Mouse (Mus musculus): Measurements from ENCODE around the gene Eif3g. TPM values are rescaled to one million over a fixed set of nuclear protein-coding genes. Genes with fewer than 3 reads are reported as not detected.

The Eif3g gene
- polyA plus RNA-seq, 1 experiment from 2014 or later, result 234 TPM

GRCm38 (mm10) chr9:20894629-20895028 is 3.8 kb downstream of the Eif3g start:
- no peak overlapping the region for H3K4me2 ChIP-seq (ENCODE audit: low read length)
- H3K27me3 ChIP-seq (ENCODE audit: insufficient read depth, low read length), result no peaks in the 10 kb centered on the region
- no peak for TF ChIP-seq CTCF (IDR thresholded peaks at IDR 0.05; ENCODE audit: low read depth)
- H3K9ac ChIP-seq (ENCODE audit: low read depth, low read length), result no peak overlapping the region
- WGBS, result 90% methylated on average over 15 of the region's 15 CpGs
- H3K9me3 ChIP-seq (replicated peaks; ENCODE audit: low read length), result no peaks in the 10 kb centered on the region
- peaks cover 60% of the 10 kb centered on the region for H3K36me3 ChIP-seq (ENCODE audit: insufficient read depth, low read length)
- H3K27ac ChIP-seq, result no peak overlapping the region
- no peak overlapping the region for H3K4me3 ChIP-seq (replicated peaks; ENCODE audit: low read depth, low read length)
- DNase-seq (ENCODE audit: low spot score) (no peak), ATAC-seq (replicated peaks; ENCODE audit: low FRiP score, low read depth) (no peak)
- peaks cover 8% of the 10 kb centered on the region for H3K4me1 ChIP-seq (replicated peaks; ENCODE audit: insufficient read depth, low read length)

GRCm38 (mm10) chr9:20893590-20894343 is 4.7 kb downstream of the Eif3g start:
- no peaks in the 10 kb centered on the region for H3K27me3 ChIP-seq (ENCODE audit: insufficient read depth, low read length)
- peaks cover 8% of the 10 kb centered on the region for H3K4me1 ChIP-seq (replicated peaks; ENCODE audit: insufficient read depth, low read length)
- TF ChIP-seq CTCF (IDR thresholded peaks at IDR 0.05; ENCODE audit: low read depth), result no peak
- H3K9ac ChIP-seq (ENCODE audit: low read depth, low read length), result no peak overlapping the region
- DNase-seq (ENCODE audit: low spot score) (no peak), ATAC-seq (replicated peaks; ENCODE audit: low FRiP score, low read depth) (no peak)
- H3K36me3 ChIP-seq (ENCODE audit: insufficient read depth, low read length), result peaks cover 63% of the 10 kb centered on the region
- WGBS, result 83% methylated on average over 13 of the region's 13 CpGs
- no peaks in the 10 kb centered on the region for H3K9me3 ChIP-seq (replicated peaks; ENCODE audit: low read length)
- no peak overlapping the region for H3K4me2 ChIP-seq (ENCODE audit: low read length)
- no peak overlapping the region for H3K27ac ChIP-seq
- no peak overlapping the region for H3K4me3 ChIP-seq (replicated peaks; ENCODE audit: low read depth, low read length)

- DNase-seq (ENCODE audit: low spot score) (no peak), ATAC-seq (replicated peaks; ENCODE audit: low FRiP score, low read depth) (no peak)
- H3K4me1 ChIP-seq (replicated peaks; ENCODE audit: insufficient read depth, low read length), result peaks cover 8% of the 10 kb centered on the region
- peaks cover 63% of the 10 kb centered on the region for H3K36me3 ChIP-seq (ENCODE audit: insufficient read depth, low read length)
- H3K9ac ChIP-seq (ENCODE audit: low read depth, low read length), result no peak overlapping the region
- no peak overlapping the region for H3K27ac ChIP-seq
- H3K4me3 ChIP-seq (replicated peaks; ENCODE audit: low read depth, low read length), result no peak overlapping the region
- no peak for TF ChIP-seq CTCF (IDR thresholded peaks at IDR 0.05; ENCODE audit: low read depth)
- 68% methylated on average over 5 of the region's 5 CpGs for WGBS
- no peaks in the 10 kb centered on the region for H3K9me3 ChIP-seq (replicated peaks; ENCODE audit: low read length)
- H3K4me2 ChIP-seq (ENCODE audit: low read length), result no peak overlapping the region
- H3K27me3 ChIP-seq (ENCODE audit: insufficient read depth, low read length), result no peaks in the 10 kb centered on the region
These were observed 5.4 kb downstream of the Eif3g start for GRCm38 (mm10) chr9:20893069-20893468.

GRCm38 (mm10) chr9:20892104-20892653 is 6.2 kb downstream of the Eif3g start:
- TF ChIP-seq CTCF (IDR thresholded peaks at IDR 0.05; ENCODE audit: low read depth), result no peak
- H3K27me3 ChIP-seq (ENCODE audit: insufficient read depth, low read length), result no peaks in the 10 kb centered on the region
- no peak overlapping the region for H3K4me3 ChIP-seq (replicated peaks; ENCODE audit: low read depth, low read length)
- no peaks in the 10 kb centered on the region for H3K9me3 ChIP-seq (replicated peaks; ENCODE audit: low read length)
- H3K36me3 ChIP-seq (ENCODE audit: insufficient read depth, low read length), result peaks cover 63% of the 10 kb centered on the region
- ATAC-seq (replicated peaks; ENCODE audit: low FRiP score, low read depth) (no peak), DNase-seq (ENCODE audit: low spot score) (no peak)
- H3K4me2 ChIP-seq (ENCODE audit: low read length), result no peak overlapping the region
- H3K4me1 ChIP-seq (replicated peaks; ENCODE audit: insufficient read depth, low read length), result peaks cover 2% of the 10 kb centered on the region
- WGBS, result 66% methylated on average over 5 of the region's 5 CpGs
- H3K27ac ChIP-seq, result no peak overlapping the region
- H3K9ac ChIP-seq (ENCODE audit: low read depth, low read length), result no peak overlapping the region

GRCm38 (mm10) chr9:20891339-20892103 is 6.9 kb downstream of the Eif3g start:
- Histone ChIP-seq H3K4me2 (ENCODE audit: low read length) (no peak overlapping the region), H3K4me1 (replicated peaks; ENCODE audit: insufficient read depth, low read length) (no peaks in the 10 kb centered on the region), H3K9ac (ENCODE audit: low read depth, low read length) (no peak overlapping the region), H3K4me3 (replicated peaks; ENCODE audit: low read depth, low read length) (no peak overlapping the region), H3K27ac (no peak overlapping the region), H3K27me3 (ENCODE audit: insufficient read depth, low read length) (no peaks in the 10 kb centered on the region), H3K36me3 (ENCODE audit: insufficient read depth, low read length) (peaks cover 63% of the 10 kb centered on the region), H3K9me3 (replicated peaks; ENCODE audit: low read length) (no peaks in the 10 kb centered on the region)
- TF ChIP-seq CTCF (IDR thresholded peaks at IDR 0.05; ENCODE audit: low read depth), result no peak
- ATAC-seq (replicated peaks; ENCODE audit: low FRiP score, low read depth) (no peak), DNase-seq (ENCODE audit: low spot score) (no peak)
- 66% methylated on average over 26 of the region's 26 CpGs for WGBS

- no peaks in the 10 kb centered on the region for H3K9me3 ChIP-seq (replicated peaks; ENCODE audit: low read length)
- H3K36me3 ChIP-seq (ENCODE audit: insufficient read depth, low read length), result peaks cover 53% of the 10 kb centered on the region
- no peak overlapping the region for H3K4me2 ChIP-seq (ENCODE audit: low read length)
- H3K27ac ChIP-seq, result no peak overlapping the region
- DNase-seq (ENCODE audit: low spot score) (no peak), ATAC-seq (replicated peaks; ENCODE audit: low FRiP score, low read depth) (no peak)
- no peak overlapping the region for H3K9ac ChIP-seq (ENCODE audit: low read depth, low read length)
- no peaks in the 10 kb centered on the region for H3K4me1 ChIP-seq (replicated peaks; ENCODE audit: insufficient read depth, low read length)
- no peak overlapping the region for H3K4me3 ChIP-seq (replicated peaks; ENCODE audit: low read depth, low read length)
- TF ChIP-seq CTCF (IDR thresholded peaks at IDR 0.05; ENCODE audit: low read depth), result no peak
- WGBS, result 91% methylated on average over 5 of the region's 5 CpGs
- no peaks in the 10 kb centered on the region for H3K27me3 ChIP-seq (ENCODE audit: insufficient read depth, low read length)
These were observed 8.0 kb downstream of the Eif3g start for GRCm38 (mm10) chr9:20890411-20890810.

Measured in kidney, postnatal 0 days (tissue).